Mouse (Mus musculus) cerebral cortex, adult 2 months (tissue): ENCODE measurements around the gene Tmem248.

ENCODE experiments used
- WGBS: fragments of 180-500 bp; shearing (Covaris S2); methylation state at CpG from one replicate; pipeline ENCODE4 v1.1.7; 2018; 5-methylcytosine and 5-hydroxymethylcytosine counted together

Gene Tmem248

GRCm38 (mm10) chr5:130216781-130217180 is at the start of gene Tmem248:
Gene Tmem248 (plus strand): TSS chr5:130217081.
- 78% methylated on average over 7 of the region's 7 CpGs for WGBS

- 80% methylated on average over 6 of the region's 6 CpGs for WGBS
These were observed 47.8 kb upstream of the Tmem248 start for GRCm38 (mm10) chr5:130169109-130169508.

- 4% methylated on average over 6 of the region's 6 CpGs for WGBS
These were observed 46.0 kb upstream of the Tmem248 start for GRCm38 (mm10) chr5:130170666-130171422.

GRCm38 (mm10) chr5:130171423-130171954 is 45.4 kb upstream of the Tmem248 start, which contains the start of gene Rabgef1:
Gene Rabgef1 (plus strand): TSS chr5:130171798.
- under 1% methylated on average over 62 of the region's 62 CpGs for WGBS

GRCm38 (mm10) chr5:130171956-130172601 is 44.8 kb upstream of the Tmem248 start:
- under 1% methylated on average over 43 of the region's 46 CpGs for WGBS

DNA sequence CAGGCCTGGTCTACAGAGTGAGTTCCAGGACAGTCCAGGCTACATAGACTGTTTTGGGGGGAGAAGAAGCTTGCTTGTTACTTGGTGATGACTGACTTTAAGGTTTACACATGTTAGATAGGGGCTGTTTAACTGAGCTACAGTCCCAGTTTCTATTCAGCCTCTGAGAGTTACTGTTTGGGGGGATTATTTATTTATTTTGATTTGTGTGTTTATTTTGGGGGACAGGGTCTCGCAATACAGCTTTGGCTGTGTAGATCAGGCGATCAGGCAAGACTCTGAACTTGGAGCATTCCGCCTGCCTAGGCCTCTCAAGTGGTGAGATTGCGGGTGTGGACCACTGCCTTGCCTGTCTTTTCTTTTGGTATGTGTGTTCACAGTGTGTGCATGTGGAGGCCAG is 43.9 kb upstream of the Tmem248 start:
- WGBS = 91% methylated on average over 4 of the region's 4 CpGs

DNA sequence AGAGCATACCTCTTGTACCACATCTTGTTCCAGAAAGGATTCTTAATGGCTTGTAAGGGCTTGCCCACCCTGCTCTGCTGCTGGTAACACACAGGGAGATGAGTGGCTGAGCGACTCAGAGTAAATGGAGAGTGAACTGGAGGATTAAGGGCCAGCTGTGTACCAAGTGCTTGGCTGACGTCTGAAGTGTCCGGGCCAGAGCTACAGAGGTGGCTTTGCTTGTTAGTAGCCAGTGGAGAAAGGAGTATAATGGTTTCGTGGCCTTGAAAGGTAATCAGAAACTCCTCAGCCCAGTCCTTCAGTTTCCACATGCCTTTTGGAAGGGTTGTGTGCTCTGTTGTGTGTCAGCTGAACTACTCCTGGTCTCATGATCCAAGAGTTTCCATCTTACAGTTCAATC is 39.0 kb upstream of the Tmem248 start:
- 68% methylated on average over 4 of the region's 4 CpGs for WGBS

DNA sequence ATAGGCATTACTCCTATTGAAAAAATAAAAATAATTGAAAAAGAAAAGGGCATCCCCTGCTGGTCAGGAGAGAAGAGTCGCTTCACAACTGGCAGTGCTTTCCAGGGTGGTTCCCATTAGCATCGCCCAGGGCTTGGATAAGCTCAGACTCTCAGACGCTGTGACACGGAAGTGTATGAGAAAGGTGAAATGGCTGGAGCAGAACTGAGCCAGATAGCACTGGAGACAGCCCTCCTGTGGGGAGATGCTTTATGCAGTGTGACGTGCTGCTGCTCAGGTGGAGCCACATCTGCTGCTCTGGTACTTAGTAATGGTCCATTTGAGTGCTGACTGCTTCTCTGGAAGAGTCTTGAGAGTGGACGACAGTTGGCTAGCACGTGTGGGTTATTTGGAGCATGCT is 36.5 kb upstream of the Tmem248 start:
- 66% methylated on average over 7 of the region's 7 CpGs for WGBS

- 76% methylated on average over 6 of the region's 6 CpGs for WGBS
These were observed 34.9 kb upstream of the Tmem248 start for GRCm38 (mm10) chr5:130181740-130182540.

DNA sequence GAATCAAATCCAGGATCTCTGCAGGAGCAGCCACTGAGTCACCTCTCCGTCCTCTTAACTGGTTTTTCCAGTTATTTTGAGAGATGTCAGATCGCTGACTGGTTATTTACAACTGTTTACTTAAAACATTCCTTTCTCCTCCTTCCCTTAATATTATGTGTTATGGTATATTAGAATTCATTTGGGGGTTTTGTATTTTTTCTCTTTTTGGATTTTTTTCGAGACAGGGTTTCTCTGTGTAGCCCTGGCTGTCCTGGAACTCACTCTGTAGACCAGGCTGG is 34.4 kb upstream of the Tmem248 start:
- 78% methylated on average over 3 of the region's 3 CpGs for WGBS

DNA sequence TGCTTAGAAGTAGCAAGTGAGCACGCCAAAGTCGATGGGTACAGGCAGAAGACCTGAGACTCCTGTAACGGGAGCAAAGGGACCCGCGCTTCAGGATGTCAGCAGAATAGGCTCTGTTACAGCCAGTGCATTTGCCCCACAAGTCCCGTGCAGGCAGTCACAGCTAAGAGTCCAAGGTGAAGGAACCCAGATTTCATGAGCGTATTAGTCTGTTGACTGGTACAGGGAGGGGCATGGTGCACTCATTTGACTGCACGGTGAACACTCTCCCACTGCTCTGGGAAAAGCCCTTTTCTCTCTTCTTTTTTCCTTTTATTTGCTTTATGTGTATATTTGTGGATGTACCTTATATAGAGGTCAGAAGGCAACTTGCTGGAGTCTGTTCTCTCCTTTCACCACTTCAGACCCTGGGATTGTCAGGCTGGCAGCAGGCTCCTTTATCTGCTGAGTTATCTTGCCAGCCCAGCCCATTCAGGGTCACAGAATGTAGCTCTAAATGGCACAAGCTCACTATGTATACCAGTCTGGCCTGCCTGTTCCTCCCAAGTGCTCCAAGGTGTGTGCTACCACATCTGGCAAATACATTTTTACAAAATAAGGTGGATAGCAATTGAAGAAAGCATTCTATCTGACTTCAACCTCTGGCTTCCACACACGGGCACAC is 32.6 kb upstream of the Tmem248 start:
- WGBS = 90% methylated on average over 9 of the region's 9 CpGs

GRCm38 (mm10) chr5:130185312-130185711 is 31.6 kb upstream of the Tmem248 start:
- WGBS = 82% methylated on average over 6 of the region's 6 CpGs

DNA sequence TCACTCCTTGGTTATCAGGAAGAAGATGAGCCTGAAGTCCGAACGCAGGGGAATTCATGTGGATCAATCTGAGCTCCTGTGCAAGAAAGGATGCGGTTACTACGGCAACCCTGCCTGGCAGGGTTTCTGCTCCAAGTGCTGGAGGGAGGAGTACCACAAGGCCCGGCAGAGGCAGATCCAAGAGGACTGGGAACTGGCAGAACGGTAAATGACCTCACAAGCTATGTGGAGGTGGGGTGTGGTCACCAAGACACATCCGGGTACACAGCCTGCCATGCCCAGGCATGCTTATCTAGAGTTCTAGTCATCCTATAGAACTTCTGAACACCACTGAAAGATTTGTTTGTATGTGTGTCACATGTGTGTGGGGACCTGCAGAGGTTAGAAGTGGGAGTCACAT is 29.5 kb upstream of the Tmem248 start:
- 28% methylated on average over 7 of the region's 7 CpGs for WGBS

DNA sequence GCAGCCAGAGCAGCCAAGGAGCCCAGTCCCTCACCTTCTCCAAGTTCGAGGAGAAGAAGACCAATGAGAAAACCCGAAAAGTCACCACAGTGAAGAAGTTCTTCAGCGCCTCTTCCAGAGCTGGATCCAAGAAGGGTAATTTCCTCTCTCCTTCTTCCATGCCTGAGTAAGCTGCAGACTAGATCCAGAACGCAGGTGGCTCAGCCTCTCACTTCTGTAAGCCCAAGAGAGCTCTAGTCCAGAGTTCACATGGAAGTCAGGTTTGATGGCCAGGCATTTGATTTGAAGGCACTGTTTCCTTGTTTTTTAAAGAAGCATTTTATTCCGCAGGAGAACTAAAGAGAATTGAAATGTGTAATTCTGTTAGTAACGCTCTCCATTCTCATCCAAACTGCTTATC is 26.0 kb upstream of the Tmem248 start:
- WGBS = 96% methylated on average over 6 of the region's 6 CpGs

- 87% methylated on average over 6 of the region's 6 CpGs for WGBS
These were observed 25.0 kb upstream of the Tmem248 start for GRCm38 (mm10) chr5:130191865-130192264.

DNA sequence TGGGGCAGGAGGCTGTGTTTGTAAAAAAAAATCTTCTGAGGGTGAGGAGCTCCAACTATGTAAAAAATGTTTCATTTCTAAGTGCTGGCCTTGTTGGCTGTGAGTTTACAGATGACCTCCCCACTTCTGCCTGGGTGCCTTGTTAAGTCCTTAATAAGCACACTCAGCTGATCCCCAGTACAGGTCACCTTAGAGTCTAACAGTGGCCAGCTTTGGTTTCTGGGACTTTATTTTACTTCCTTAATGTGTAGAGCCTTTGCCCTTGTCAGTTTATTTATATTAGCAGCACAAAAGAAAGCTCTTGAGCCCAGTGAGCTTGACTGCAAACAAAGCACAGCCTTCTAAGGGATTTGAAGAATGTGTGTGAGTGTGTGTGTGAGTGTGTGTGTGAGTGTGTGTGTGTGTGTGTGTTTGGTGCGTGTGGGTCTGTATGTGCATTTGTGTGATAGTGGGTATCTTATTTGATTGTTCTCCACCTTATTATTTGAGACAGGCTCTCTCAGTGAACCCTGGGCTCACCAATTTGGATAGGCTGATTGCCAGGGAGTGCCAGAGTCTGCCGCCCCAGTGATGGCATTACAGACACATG is 24.4 kb upstream of the Tmem248 start:
- WGBS = 68% methylated on average over 2 of the region's 2 CpGs

DNA sequence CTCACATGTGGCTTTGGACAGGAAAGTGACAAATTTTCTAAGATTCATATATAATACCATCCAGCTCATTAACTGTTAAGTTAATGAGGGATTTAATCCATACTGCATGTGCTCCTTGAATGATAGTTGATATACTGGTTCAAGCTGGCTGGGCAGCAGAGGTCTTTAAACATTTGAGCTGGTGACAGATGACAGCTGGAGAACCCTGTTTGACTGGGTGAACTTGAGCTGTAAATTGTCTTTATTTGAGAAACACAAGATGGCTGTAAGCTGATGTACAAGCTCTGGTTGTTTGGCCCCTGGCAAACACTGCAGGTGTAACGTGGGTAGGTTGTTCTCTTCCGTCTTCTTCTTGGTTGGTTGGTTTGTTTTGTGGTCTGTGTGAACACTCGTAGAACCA is 23.1 kb upstream of the Tmem248 start:
- 96% methylated on average over 3 of the region's 3 CpGs for WGBS

- WGBS = 76% methylated on average over 1 of the region's 1 CpGs
These were observed 20.6 kb upstream of the Tmem248 start for GRCm38 (mm10) chr5:130196307-130196706.

- WGBS = 76% methylated on average over 3 of the region's 3 CpGs
These were observed 19.4 kb upstream of the Tmem248 start for GRCm38 (mm10) chr5:130197454-130197853.

DNA sequence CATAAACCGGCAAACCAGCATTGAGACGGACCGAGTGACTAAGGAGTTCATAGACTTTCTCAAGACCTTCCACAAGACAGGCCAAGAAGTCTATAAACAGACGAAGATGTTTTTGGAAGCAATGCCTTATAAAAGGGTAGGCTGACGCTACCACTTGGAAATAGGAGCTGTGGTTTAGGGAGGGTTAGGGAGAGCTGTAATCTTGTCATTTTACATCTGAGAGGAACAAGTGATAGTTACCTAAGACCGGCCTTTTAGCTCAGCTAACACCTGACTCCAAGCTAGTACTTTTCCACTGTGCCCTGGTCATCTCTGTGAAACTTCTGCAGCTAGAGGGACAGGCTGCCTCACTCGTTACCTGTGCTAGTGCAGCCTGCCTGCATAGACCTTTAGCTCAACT is 18.9 kb upstream of the Tmem248 start:
- WGBS = 91% methylated on average over 7 of the region's 7 CpGs

DNA sequence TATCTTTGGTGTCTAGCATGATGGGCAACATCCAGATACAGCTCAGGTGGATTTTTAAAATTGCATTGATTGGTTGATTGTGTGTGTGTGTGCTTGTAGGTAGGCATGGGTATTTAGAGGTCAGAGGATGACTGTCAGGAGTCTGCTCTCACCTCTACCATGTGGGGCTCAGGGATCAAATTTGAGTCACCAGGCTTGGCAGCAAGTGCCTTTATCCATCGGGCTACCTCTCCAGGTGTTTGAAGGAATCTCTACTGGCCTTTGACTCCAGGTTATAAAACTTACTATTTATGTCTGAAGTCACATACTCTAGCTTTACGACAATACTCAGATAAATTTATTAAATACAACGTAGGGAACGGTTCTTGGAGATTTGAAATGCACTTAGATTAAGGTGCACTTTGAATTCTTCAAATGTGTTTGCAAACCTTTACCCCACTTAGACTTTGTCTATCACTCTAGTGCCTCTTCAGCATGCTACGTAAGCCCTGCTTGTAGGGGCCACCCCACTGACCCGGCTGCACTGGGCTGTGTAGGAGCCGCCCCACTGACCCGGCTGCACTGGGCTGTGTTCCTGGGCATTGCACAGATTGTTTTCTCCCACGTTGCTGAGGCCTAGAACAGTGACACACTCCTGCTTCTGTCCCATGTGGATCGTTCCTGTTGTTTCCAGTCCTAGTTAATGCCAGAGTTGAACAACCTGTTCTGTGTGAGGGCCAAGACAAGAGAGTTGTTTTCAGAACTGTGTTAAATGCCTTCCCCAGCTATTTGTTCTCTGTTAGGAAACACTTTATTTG is 16.4 kb upstream of the Tmem248 start:
- WGBS = 79% methylated on average over 10 of the region's 10 CpGs
